Mouse (Mus musculus): ENCODE data around the gene Gse1.

- TF ChIP-seq CTCF (conservative IDR thresholded peaks at IDR 0.05; ENCODE audit: low read length), result no peak
- no peak for TF ChIP-seq POU5F1 (IDR thresholded peaks at IDR 0.05; ENCODE audit: borderline replicate concordance, low read length)
- no peak for TF ChIP-seq NANOG (IDR thresholded peaks at IDR 0.05; ENCODE audit: borderline replicate concordance, low read length)
Observed at GRCm38 (mm10) chr8:120383713-120384112, 155.5 kb downstream of the Gse1 start.

Data from E14TG2a.4 (cell line).